ENCODE assay signal across 30 mouse cellular contexts in genomic region chr6:8521231-8521630, GRCm38 (mm10). TPM values are rescaled to one million over a fixed set of nuclear protein-coding genes. Genes with fewer than 3 reads are reported as not detected.
DNase-seq lines count a peak whose midpoint lies in the region; ATAC-seq and TF ChIP-seq lines count a peak whose summit lies in the region.
"Had no signal": no experiment of that assay in that cellular context is flagged by ENCODE, and none has a peak within 500 bp of the region (broad histone marks: within the 10 kb centered on the region; RNA-seq: fewer than 3 reads in every experiment).

No protein-coding gene starts in this region.

- DNase-seq in layer of hippocampus, adult 2 months (ENCODE audit: low spot score in 2 of 2), result no peak
- no peak for DNase-seq in layer of hippocampus, postnatal 36 days
- no peak for DNase-seq in testis, postnatal 10 days (ENCODE audit: low spot score)
- DNase-seq in liver, postnatal 0 days, result no peak
- DNase-seq in lung, adult 18-20 months, result no peak
- DNase-seq: adrenal gland, adult 2 months; adrenal gland, postnatal 14 days; cerebellum, adult 11-12 months; cerebellum, adult 8-10 months; cerebellum, postnatal 10 days; cerebellum, postnatal 36 days; embryo, embryonic 11 days; gastrocnemius, postnatal 10 days; heart, adult 11 months; heart, postnatal 10 days; heart, postnatal 36 days had no signal

- H3K4me1 ChIP-seq in testis, adult 2 months (ENCODE audit: control insufficient read depth, insufficient read depth, low read length), result no peaks in the 10 kb centered on the region
- no peaks in the 10 kb centered on the region for H3K4me1 ChIP-seq in liver, postnatal 0 days (ENCODE audit: insufficient read depth)
- H3K4me1 ChIP-seq: embryonic facial prominence, embryonic 10.5 days; embryonic facial prominence, embryonic 13.5 days; forebrain, embryonic 12.5 days; heart, embryonic 12.5 days; heart, embryonic 15.5 days; hindbrain, embryonic 10.5 days; hindbrain, embryonic 13.5 days had no signal

- 0 out of 2 replicates have a peak, but pooled peaks have one; percentile 7 for TF ChIP-seq CTCF in layer of hippocampus, adult 2 months (conservative IDR thresholded peaks at IDR 0.05)
- no peak for TF ChIP-seq CTCF in testis, adult 2 months (IDR thresholded peaks at IDR 0.05; ENCODE audit: control insufficient read depth, insufficient read depth, insufficient replicate concordance, low read depth, low read length)
- TF ChIP-seq CTCF in liver, postnatal 0 days (IDR thresholded peaks at IDR 0.05; ENCODE audit: low read depth), result 0 out of 2 replicates have a peak, but pooled peaks have one; percentile 15

- TF ChIP-seq EP300 in liver, postnatal 0 days (IDR thresholded peaks at IDR 0.05; ENCODE audit: low read depth), result no peak

- H3K4me3 ChIP-seq in layer of hippocampus, adult 2 months, result no peak overlapping the region
- peak overlapping the region; percentile 35; the same call in 1 of the 2 replicates for H3K4me3 ChIP-seq in testis, adult 2 months (ENCODE audit: control insufficient read depth, low read depth, low read length)
- no peak overlapping the region for H3K4me3 ChIP-seq in liver, postnatal 0 days (ENCODE audit: low read depth, low read length)
- H3K4me3 ChIP-seq: embryonic facial prominence, embryonic 10.5 days; embryonic facial prominence, embryonic 13.5 days; erythroblast, embryonic 14.5 days; forebrain, embryonic 12.5 days; forebrain, embryonic 15.5 days; heart, embryonic 12.5 days; heart, embryonic 15.5 days; hindbrain, embryonic 10.5 days; hindbrain, embryonic 13.5 days had no signal

- TF ChIP-seq POLR2A in testis, adult 2 months (IDR thresholded peaks at IDR 0.05; ENCODE audit: control insufficient read depth, low read depth, low read length), result no peak

- no peaks in the 10 kb centered on the region for H3K9me3 ChIP-seq in liver, postnatal 0 days (ENCODE audit: low read length)
- H3K9me3 ChIP-seq: embryonic facial prominence, embryonic 10.5 days; embryonic facial prominence, embryonic 13.5 days; forebrain, embryonic 12.5 days; forebrain, embryonic 15.5 days; G1E; heart, embryonic 12.5 days; heart, embryonic 15.5 days; hindbrain, embryonic 10.5 days; hindbrain, embryonic 13.5 days had no signal

- no peaks in the 10 kb centered on the region for H3K27me3 ChIP-seq in testis, adult 2 months (ENCODE audit: control insufficient read depth, insufficient read depth, low read length)
- H3K27me3 ChIP-seq in liver, postnatal 0 days (ENCODE audit: insufficient read depth, low read length), result no peaks in the 10 kb centered on the region
- H3K27me3 ChIP-seq: CH12.LX; embryonic facial prominence, embryonic 13.5 days; forebrain, embryonic 12.5 days; forebrain, embryonic 15.5 days; heart, embryonic 12.5 days; heart, embryonic 15.5 days; hindbrain, embryonic 13.5 days had no signal

- no peaks in the 10 kb centered on the region for H3K36me3 ChIP-seq in testis, adult 2 months (ENCODE audit: control insufficient read depth, insufficient read depth, low read length)
- H3K36me3 ChIP-seq in liver, postnatal 0 days (replicated peaks; ENCODE audit: insufficient read depth, low read length), result no peaks in the 10 kb centered on the region
- H3K36me3 ChIP-seq: embryonic facial prominence, embryonic 10.5 days; embryonic facial prominence, embryonic 13.5 days; forebrain, embryonic 12.5 days; forebrain, embryonic 15.5 days; heart, embryonic 12.5 days; heart, embryonic 15.5 days; hindbrain, embryonic 10.5 days; hindbrain, embryonic 13.5 days had no signal

- H3K4me2 ChIP-seq in liver, postnatal 0 days (ENCODE audit: low read depth, low read length), result no peak overlapping the region
- H3K4me2 ChIP-seq: embryonic facial prominence, embryonic 13.5 days; forebrain, embryonic 12.5 days; forebrain, embryonic 15.5 days; heart, embryonic 12.5 days; heart, embryonic 15.5 days; hindbrain, embryonic 13.5 days had no signal

- no peak for ATAC-seq in liver, postnatal 0 days
- ATAC-seq in CD4-positive, CD25-positive, alpha-beta regulatory T cell, adult 4 months, result no peak
- ATAC-seq: forebrain, embryonic 15.5 days; hindbrain, embryonic 16.5 days had no signal

- no peak overlapping the region for H3K9ac ChIP-seq in liver, postnatal 0 days (replicated peaks)
- H3K9ac ChIP-seq: embryonic facial prominence, embryonic 13.5 days; forebrain, embryonic 12.5 days; forebrain, embryonic 15.5 days; heart, embryonic 12.5 days; heart, embryonic 15.5 days; hindbrain, embryonic 13.5 days had no signal

- no peak overlapping the region for H3K27ac ChIP-seq in layer of hippocampus, adult 2 months
- no peak overlapping the region for H3K27ac ChIP-seq in testis, adult 2 months (ENCODE audit: control insufficient read depth, insufficient read depth, low read depth, low read length)
- no peak overlapping the region for H3K27ac ChIP-seq in liver, postnatal 0 days (ENCODE audit: low read depth)
- H3K27ac ChIP-seq: embryonic facial prominence, embryonic 10.5 days; embryonic facial prominence, embryonic 13.5 days; forebrain, embryonic 12.5 days; forebrain, embryonic 15.5 days; heart, embryonic 15.5 days; hindbrain, embryonic 10.5 days; hindbrain, embryonic 13.5 days had no signal

- 90% methylated on average over 4 of the region's 4 CpGs for WGBS in liver, postnatal 0 days (ENCODE audit: insufficient replicate concordance)

RNA-seq across cellular contexts. Expression of gene Glcci1, which starts 11.8 kb away (rescaled TPM):
- 10 to 100 TPM; 94.5 to 94.8 TPM for total RNA-seq in layer of hippocampus, adult 2 months (2021)
- total RNA-seq in layer of hippocampus, postnatal 36 days (2021), result 10 to 100 TPM; 77.4 to 85.2 TPM
- polyA plus RNA-seq in testis, adult 2 months (2012; rRNA removed), result 142 and 155 TPM in 2 replicates
- 2.5 and 3.0 TPM in 2 replicates for polyA plus RNA-seq in liver, postnatal 0 days (2015; fragmentation: Nextera tagmentation; extraction: Ambion mirVana)
- polyA plus RNA-seq in CD4-positive, CD25-positive, alpha-beta regulatory T cell, adult 4 months (2017; shearing (Covaris generic)), result 10 to 100 TPM; 28.3 to 40.6 TPM
